Mouse (Mus musculus): ENCODE results near the gene Dolpp1. TPM values are rescaled to one million over a fixed set of nuclear protein-coding genes. Genes with fewer than 3 reads are reported as not detected.

Dolpp1 gene
- polyA plus RNA-seq, 1 experiment from 2014 or later: 51.1 TPM

GRCm38 (mm10) chr2:30418259-30418658, 26.2 kb downstream of the Dolpp1 start:
- Histone ChIP-seq H3K9me3 (ENCODE audit: control insufficient read depth, low read length) (no peaks in the 10 kb centered on the region), H3K27me3 (ENCODE audit: control insufficient read depth, insufficient read depth, low read length) (no peaks in the 10 kb centered on the region), H3K4me2 (ENCODE audit: low read depth) (no peak overlapping the region), H3K27ac (ENCODE audit: low read depth, low read length) (no peak overlapping the region), H3K4me3 (ENCODE audit: low read depth, low read length) (no peak overlapping the region), H3K36me3 (ENCODE audit: control insufficient read depth, insufficient read depth, low read length) (no peaks in the 10 kb centered on the region), H3K4me1 (ENCODE audit: control insufficient read depth, insufficient read depth, low read length) (peaks cover 17% of the 10 kb centered on the region), H3K9ac (ENCODE audit: low read length) (no peak overlapping the region)
- WGBS: 77% methylated on average over 6 of the region's 6 CpGs
- no peak for DNase-seq (ENCODE audit: low spot score)
- no peak for ATAC-seq (ENCODE audit: insufficient read depth, low FRiP score, low TSS enrichment)

GRCm38 (mm10) chr2:30419112-30419511, 27.1 kb downstream of the Dolpp1 start:
- DNase-seq (ENCODE audit: low spot score) (no peak), ATAC-seq (ENCODE audit: insufficient read depth, low FRiP score, low TSS enrichment) (no peak)
- H3K9me3 ChIP-seq (ENCODE audit: control insufficient read depth, low read length): no peaks in the 10 kb centered on the region
- H3K4me3 ChIP-seq (ENCODE audit: low read depth, low read length): no peak overlapping the region
- H3K9ac ChIP-seq (ENCODE audit: low read length): 0 out of 2 replicates have a peak overlapping the region, but pooled peaks have one; percentile 14
- no peak overlapping the region for H3K27ac ChIP-seq (ENCODE audit: low read depth, low read length)
- H3K4me2 ChIP-seq (ENCODE audit: low read depth): 0 out of 2 replicates have a peak overlapping the region, but pooled peaks have one; percentile 22
- WGBS: 17% methylated on average over 10 of the region's 10 CpGs
- no peaks in the 10 kb centered on the region for H3K27me3 ChIP-seq (ENCODE audit: control insufficient read depth, insufficient read depth, low read length)
- H3K4me1 ChIP-seq (ENCODE audit: control insufficient read depth, insufficient read depth, low read length): peaks cover 17% of the 10 kb centered on the region
- H3K36me3 ChIP-seq (ENCODE audit: control insufficient read depth, insufficient read depth, low read length): no peaks in the 10 kb centered on the region

GRCm38 (mm10) chr2:30421432-30421831, 29.4 kb downstream of the Dolpp1 start:
- H3K9ac ChIP-seq (ENCODE audit: low read length): no peak overlapping the region
- H3K27me3 ChIP-seq (ENCODE audit: control insufficient read depth, insufficient read depth, low read length): no peaks in the 10 kb centered on the region
- no peak for ATAC-seq (ENCODE audit: insufficient read depth, low FRiP score, low TSS enrichment)
- 73% methylated on average over 4 of the region's 4 CpGs for WGBS
- H3K4me3 ChIP-seq (ENCODE audit: low read depth, low read length): no peak overlapping the region
- no peak overlapping the region for H3K27ac ChIP-seq (ENCODE audit: low read depth, low read length)
- no peak for DNase-seq (ENCODE audit: low spot score)
- no peaks in the 10 kb centered on the region for H3K9me3 ChIP-seq (ENCODE audit: control insufficient read depth, low read length)
- H3K36me3 ChIP-seq (ENCODE audit: control insufficient read depth, insufficient read depth, low read length): peaks cover 2% of the 10 kb centered on the region; the same call in 1 of the 2 replicates
- H3K4me1 ChIP-seq (ENCODE audit: control insufficient read depth, insufficient read depth, low read length): peaks cover 17% of the 10 kb centered on the region
- no peak overlapping the region for H3K4me2 ChIP-seq (ENCODE audit: low read depth)

GRCm38 (mm10) chr2:30429156-30429555, 37.1 kb downstream of the Dolpp1 start:
- ATAC-seq (ENCODE audit: insufficient read depth, low FRiP score, low TSS enrichment) (no peak), DNase-seq (ENCODE audit: low spot score) (no peak)
- Histone ChIP-seq H3K4me2 (ENCODE audit: low read depth) (no peak overlapping the region), H3K27me3 (ENCODE audit: control insufficient read depth, insufficient read depth, low read length) (no peaks in the 10 kb centered on the region), H3K27ac (ENCODE audit: low read depth, low read length) (no peak overlapping the region), H3K9ac (ENCODE audit: low read length) (no peak overlapping the region), H3K4me1 (ENCODE audit: control insufficient read depth, insufficient read depth, low read length) (no peaks in the 10 kb centered on the region), H3K36me3 (ENCODE audit: control insufficient read depth, insufficient read depth, low read length) (peaks cover 15% of the 10 kb centered on the region), H3K4me3 (ENCODE audit: low read depth, low read length) (no peak overlapping the region), H3K9me3 (ENCODE audit: control insufficient read depth, low read length) (no peaks in the 10 kb centered on the region)

- WGBS: 49% methylated on average over 5 of the region's 5 CpGs
- Histone ChIP-seq H3K4me2 (ENCODE audit: low read depth) (no peak overlapping the region), H3K4me3 (ENCODE audit: low read depth, low read length) (no peak overlapping the region), H3K27ac (ENCODE audit: low read depth, low read length) (no peak overlapping the region), H3K36me3 (ENCODE audit: control insufficient read depth, insufficient read depth, low read length) (peaks cover 27% of the 10 kb centered on the region), H3K27me3 (ENCODE audit: control insufficient read depth, insufficient read depth, low read length) (no peaks in the 10 kb centered on the region), H3K4me1 (ENCODE audit: control insufficient read depth, insufficient read depth, low read length) (peaks cover 2% of the 10 kb centered on the region), H3K9ac (ENCODE audit: low read length) (no peak overlapping the region), H3K9me3 (ENCODE audit: control insufficient read depth, low read length) (no peaks in the 10 kb centered on the region)
- peak; percentile 35; the same call in 1 of the 2 replicates for ATAC-seq (ENCODE audit: insufficient read depth, low FRiP score, low TSS enrichment)
- DNase-seq (ENCODE audit: low spot score): peak; percentile 81
These were observed 43.5 kb downstream of the Dolpp1 start for GRCm38 (mm10) chr2:30435326-30436155.

- peaks cover 8% of the 10 kb centered on the region for H3K4me1 ChIP-seq (ENCODE audit: control insufficient read depth, insufficient read depth, low read length)
- no peaks in the 10 kb centered on the region for H3K9me3 ChIP-seq (ENCODE audit: control insufficient read depth, low read length)
- no peak overlapping the region for H3K4me2 ChIP-seq (ENCODE audit: low read depth)
- H3K27me3 ChIP-seq (ENCODE audit: control insufficient read depth, insufficient read depth, low read length): no peaks in the 10 kb centered on the region
- H3K36me3 ChIP-seq (ENCODE audit: control insufficient read depth, insufficient read depth, low read length): peaks cover 23% of the 10 kb centered on the region
- DNase-seq (ENCODE audit: low spot score): no peak
- no peak overlapping the region for H3K27ac ChIP-seq (ENCODE audit: low read depth, low read length)
- 87% methylated on average over 5 of the region's 5 CpGs for WGBS
- no peak overlapping the region for H3K9ac ChIP-seq (ENCODE audit: low read length)
- H3K4me3 ChIP-seq (ENCODE audit: low read depth, low read length): no peak overlapping the region
- ATAC-seq (ENCODE audit: insufficient read depth, low FRiP score, low TSS enrichment): no peak
These were observed 44.1 kb downstream of the Dolpp1 start for GRCm38 (mm10) chr2:30436156-30436545.

- ATAC-seq (ENCODE audit: insufficient read depth, low FRiP score, low TSS enrichment) (no peak), DNase-seq (ENCODE audit: low spot score) (no peak)
These were observed 44.8 kb downstream of the Dolpp1 start for GRCm38 (mm10) chr2:30436809-30437208.

GRCm38 (mm10) chr2:30437791-30438190, 45.7 kb downstream of the Dolpp1 start:
- Histone ChIP-seq H3K9ac (ENCODE audit: low read length) (no peak overlapping the region), H3K27ac (ENCODE audit: low read depth, low read length) (no peak overlapping the region), H3K4me1 (ENCODE audit: control insufficient read depth, insufficient read depth, low read length) (peaks cover 23% of the 10 kb centered on the region), H3K4me3 (ENCODE audit: low read depth, low read length) (no peak overlapping the region), H3K4me2 (ENCODE audit: low read depth) (no peak overlapping the region), H3K9me3 (ENCODE audit: control insufficient read depth, low read length) (no peaks in the 10 kb centered on the region), H3K36me3 (ENCODE audit: control insufficient read depth, insufficient read depth, low read length) (peaks cover 23% of the 10 kb centered on the region), H3K27me3 (ENCODE audit: control insufficient read depth, insufficient read depth, low read length) (no peaks in the 10 kb centered on the region)
- ATAC-seq (ENCODE audit: insufficient read depth, low FRiP score, low TSS enrichment): no peak
- no peak for DNase-seq (ENCODE audit: low spot score)
- 91% methylated on average over 4 of the region's 4 CpGs for WGBS

More at GRCm38 (mm10) chr2:30436809-30437208, 44.8 kb downstream of the Dolpp1 start:
- H3K4me3 ChIP-seq (ENCODE audit: low read depth, low read length): no peak overlapping the region
- no peak overlapping the region for H3K27ac ChIP-seq (ENCODE audit: low read depth, low read length)
- H3K4me1 ChIP-seq (ENCODE audit: control insufficient read depth, insufficient read depth, low read length): peaks cover 13% of the 10 kb centered on the region
- WGBS: 88% methylated on average over 4 of the region's 4 CpGs
- no peaks in the 10 kb centered on the region for H3K27me3 ChIP-seq (ENCODE audit: control insufficient read depth, insufficient read depth, low read length)
- no peaks in the 10 kb centered on the region for H3K9me3 ChIP-seq (ENCODE audit: control insufficient read depth, low read length)
- no peak overlapping the region for H3K9ac ChIP-seq (ENCODE audit: low read length)
- H3K36me3 ChIP-seq (ENCODE audit: control insufficient read depth, insufficient read depth, low read length): peaks cover 23% of the 10 kb centered on the region
- no peak overlapping the region for H3K4me2 ChIP-seq (ENCODE audit: low read depth)

- WGBS: 93% methylated on average over 6 of the region's 6 CpGs
These were observed 47.6 kb downstream of the Dolpp1 start for GRCm38 (mm10) chr2:30439631-30440030.

More at GRCm38 (mm10) chr2:30439631-30440030, 47.6 kb downstream of the Dolpp1 start:
- no peak overlapping the region for H3K27ac ChIP-seq (ENCODE audit: low read depth, low read length)
- no peak overlapping the region for H3K4me2 ChIP-seq (ENCODE audit: low read depth)
- H3K9me3 ChIP-seq (ENCODE audit: control insufficient read depth, low read length): no peaks in the 10 kb centered on the region
- H3K27me3 ChIP-seq (ENCODE audit: control insufficient read depth, insufficient read depth, low read length): no peaks in the 10 kb centered on the region
- peaks cover 20% of the 10 kb centered on the region for H3K36me3 ChIP-seq (ENCODE audit: control insufficient read depth, insufficient read depth, low read length)
- DNase-seq (ENCODE audit: low spot score): no peak
- no peak for ATAC-seq (ENCODE audit: insufficient read depth, low FRiP score, low TSS enrichment)
- peaks cover 40% of the 10 kb centered on the region for H3K4me1 ChIP-seq (ENCODE audit: control insufficient read depth, insufficient read depth, low read length)
- no peak overlapping the region for H3K9ac ChIP-seq (ENCODE audit: low read length)
- no peak overlapping the region for H3K4me3 ChIP-seq (ENCODE audit: low read depth, low read length)
